Mouse (Mus musculus) CD4-positive, CD25-positive, alpha-beta regulatory T cell, adult 2 months (primary cell): ENCODE data around the gene Olfr457.
"Not testable (repeated sequence)": the region's sequence is repeated elsewhere in the genome, so short reads cannot be mapped to it uniquely, and the experiment has no call there.

Experiments used
- DNase-seq: peaks from one replicate; pipeline ENCODE4 v3.0.0-alpha.2; 2012; ENCODE audit warnings: low read depth, low spot score

Olfr457 gene

GRCm38 (mm10) chr6:42476235-42476634 lies at the start of gene Olfr457:
TSS of gene Olfr457 (minus strand) at chr6:42476335.
- DNase-seq = no peak

DNA sequence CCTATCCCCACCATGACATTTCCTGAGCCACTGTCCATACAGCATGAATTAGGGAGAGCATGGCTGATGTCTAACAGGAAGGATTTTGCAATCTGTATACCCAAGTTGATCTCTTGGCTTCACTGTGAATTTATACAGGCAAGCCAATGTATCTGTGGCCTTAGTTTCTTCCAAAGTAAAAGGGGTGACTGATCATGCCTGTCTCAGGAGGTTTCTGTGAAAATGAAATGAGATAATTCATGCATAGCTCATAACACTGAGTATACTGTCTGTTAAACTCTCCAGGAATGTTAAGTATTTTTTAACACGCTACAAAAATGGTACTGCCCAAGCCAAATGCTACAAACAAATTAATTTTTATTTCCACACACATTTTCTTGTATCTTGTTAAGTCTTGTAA lies 37.3 kb upstream of the Olfr457 start:
- DNase-seq = no peak

DNA sequence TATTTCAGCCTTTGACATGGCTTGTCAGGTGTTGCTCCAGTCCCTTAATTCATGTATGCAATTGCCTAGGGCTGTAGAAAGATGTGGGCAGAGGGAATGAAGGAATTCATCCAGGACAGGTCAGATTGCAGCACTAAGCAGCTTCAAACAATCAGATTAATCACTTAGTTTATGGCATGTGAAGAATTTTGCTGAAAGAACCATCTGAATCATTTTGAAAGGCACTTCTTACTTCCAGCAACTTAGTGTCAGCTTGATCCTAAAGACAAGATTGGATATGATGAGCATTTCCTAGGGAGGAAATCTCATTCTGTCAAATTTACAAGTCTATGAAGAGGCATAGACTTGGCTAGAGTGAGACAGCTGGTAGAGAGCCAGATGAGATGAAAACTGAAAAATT lies 33.2 kb upstream of the Olfr457 start:
- no peak for DNase-seq

DNA sequence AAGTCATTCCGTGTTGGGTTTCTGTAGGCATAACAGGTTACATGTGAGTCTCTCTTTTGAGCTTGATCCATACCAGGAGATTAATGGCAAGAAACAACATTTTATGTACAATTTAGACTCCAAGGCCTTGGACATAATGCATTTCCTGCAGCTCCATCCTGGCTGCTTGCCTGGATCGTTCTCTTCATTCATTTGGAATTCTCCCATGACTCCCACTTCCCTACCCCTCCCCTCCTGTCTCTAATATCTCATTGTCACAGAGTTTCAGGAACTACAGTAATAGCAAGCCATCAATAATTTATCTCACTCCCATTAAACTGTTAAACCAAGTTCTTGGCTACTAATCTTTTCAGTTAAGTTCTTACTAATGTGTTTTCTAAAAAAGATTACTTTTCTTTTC lies 27.3 kb upstream of the Olfr457 start:
- no peak for DNase-seq

- no peak for DNase-seq
These were observed 13.6 kb upstream of the Olfr457 start for GRCm38 (mm10) chr6:42489731-42490130.

DNA sequence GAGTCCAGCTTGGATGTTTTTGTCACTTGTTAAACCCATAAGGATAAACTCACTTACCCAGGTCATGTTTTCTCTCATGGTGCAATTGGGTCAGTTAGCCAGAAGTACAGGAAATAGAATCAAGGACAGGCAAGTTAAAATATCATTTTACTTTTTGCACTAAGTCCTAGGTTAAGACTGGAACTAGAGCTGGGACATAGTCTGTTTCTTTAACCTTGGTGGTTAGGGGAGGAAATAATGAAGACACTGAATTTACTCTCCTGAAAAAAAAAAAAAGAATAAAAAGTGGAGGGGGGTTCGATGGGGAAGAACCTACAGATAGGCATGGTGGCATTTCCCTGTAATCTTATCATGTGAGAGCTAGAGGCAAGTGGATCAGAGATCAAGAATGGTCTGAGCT lies 11.0 kb upstream of the Olfr457 start, which contains the start of gene Olfr456:
Gene Olfr456, minus strand, starts transcription at position 101 of the 400 bp plus-strand sequence.
- no peak for DNase-seq

DNA sequence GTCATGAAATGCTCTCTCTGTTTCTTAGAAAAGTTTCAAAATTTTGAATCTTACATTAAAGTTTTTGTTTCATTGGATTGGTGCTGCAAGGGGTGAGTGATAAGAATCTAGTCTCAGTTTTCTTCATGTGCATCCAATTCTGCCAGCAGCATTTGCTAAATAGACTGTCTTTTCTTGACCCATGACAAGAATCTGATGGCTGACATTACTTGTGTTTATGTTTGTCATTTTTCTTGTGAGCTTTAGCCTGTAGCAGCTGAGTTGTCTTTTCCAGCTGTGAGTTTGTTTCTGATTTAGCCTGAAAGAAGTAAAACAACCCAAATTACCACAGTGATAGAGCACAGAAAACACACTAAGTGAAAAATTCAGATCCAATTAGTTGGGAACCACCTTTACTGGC lies 8.5 kb upstream of the Olfr457 start:
- no peak for DNase-seq

DNA sequence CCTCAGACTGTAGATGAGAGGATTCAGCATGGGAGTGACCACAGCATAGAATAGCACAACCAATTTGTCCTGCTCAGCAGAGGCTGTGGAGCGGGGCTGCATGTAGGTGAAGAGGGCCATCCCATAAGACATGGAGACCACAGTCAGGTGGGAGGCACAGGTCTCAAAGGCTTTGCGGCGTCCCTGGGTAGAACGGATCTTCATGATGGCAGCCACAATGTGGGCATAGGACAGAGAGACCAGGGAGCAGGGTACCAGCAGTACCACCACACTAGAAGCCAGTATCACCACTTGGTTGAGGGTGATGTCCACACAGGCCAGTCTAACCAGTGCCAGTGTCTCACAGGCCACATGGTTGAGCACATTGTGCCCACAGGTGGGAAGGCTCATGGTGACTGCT lies 4.8 kb downstream of the Olfr457 start:
- not testable (repeated sequence) for DNase-seq

- DNase-seq = no peak
These were observed 5.6 kb downstream of the Olfr457 start for GRCm38 (mm10) chr6:42470542-42470941.

- no peak for DNase-seq
These were observed 11.0 kb downstream of the Olfr457 start, which contains the start of gene Olfr458 for GRCm38 (mm10) chr6:42465096-42465495. TSS of gene Olfr458 (minus strand) at chr6:42465196.

DNA sequence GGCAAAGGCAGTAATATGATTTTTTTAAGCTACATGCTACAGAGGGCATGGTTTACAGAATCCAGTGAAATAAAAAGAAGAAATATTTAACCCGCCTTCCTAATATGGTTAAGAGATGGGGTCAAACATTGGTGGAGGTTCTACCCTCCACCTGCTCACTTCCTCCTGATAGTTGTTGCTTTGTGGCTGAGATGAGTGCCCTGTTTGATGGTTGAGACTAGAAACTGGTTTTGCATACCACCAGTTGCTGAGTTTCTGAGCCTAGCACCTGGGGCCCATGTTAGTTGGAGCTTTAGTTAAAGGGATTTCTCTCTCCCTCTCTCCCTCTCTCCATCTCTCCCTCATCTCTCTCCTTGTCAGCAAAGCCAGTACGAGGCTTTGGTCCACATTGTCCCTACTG lies 28.8 kb downstream of the Olfr457 start:
- no peak for DNase-seq

- no peak for DNase-seq
These were observed 31.6 kb downstream of the Olfr457 start for GRCm38 (mm10) chr6:42444491-42444890.

DNA sequence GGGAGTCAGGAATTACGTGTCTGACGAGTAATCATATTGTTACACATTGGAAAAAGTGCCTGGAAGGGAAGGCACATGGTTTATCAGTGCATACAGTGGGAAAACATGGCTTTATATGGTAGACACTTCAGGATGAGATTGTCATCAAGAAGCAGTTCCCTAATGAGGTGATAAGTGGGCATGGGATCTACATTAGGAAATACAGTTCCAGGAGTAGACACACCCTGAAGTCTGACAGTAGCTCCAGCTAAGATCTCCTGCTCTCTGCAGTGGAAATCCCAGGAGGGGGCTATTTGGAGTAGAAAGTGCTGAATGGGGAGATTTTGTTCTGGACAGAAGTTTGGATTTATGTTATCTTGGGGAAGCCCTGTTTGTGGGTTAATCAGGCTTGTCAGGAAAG lies 34.7 kb downstream of the Olfr457 start:
- no peak for DNase-seq

- no peak for DNase-seq
These were observed 40.6 kb downstream of the Olfr457 start for GRCm38 (mm10) chr6:42435490-42435889.

- DNase-seq = no peak
These were observed 41.7 kb downstream of the Olfr457 start, which contains the start of gene Tas2r126 for GRCm38 (mm10) chr6:42434446-42434845. TSS of gene Tas2r126 (plus strand) at chr6:42434535.

DNA sequence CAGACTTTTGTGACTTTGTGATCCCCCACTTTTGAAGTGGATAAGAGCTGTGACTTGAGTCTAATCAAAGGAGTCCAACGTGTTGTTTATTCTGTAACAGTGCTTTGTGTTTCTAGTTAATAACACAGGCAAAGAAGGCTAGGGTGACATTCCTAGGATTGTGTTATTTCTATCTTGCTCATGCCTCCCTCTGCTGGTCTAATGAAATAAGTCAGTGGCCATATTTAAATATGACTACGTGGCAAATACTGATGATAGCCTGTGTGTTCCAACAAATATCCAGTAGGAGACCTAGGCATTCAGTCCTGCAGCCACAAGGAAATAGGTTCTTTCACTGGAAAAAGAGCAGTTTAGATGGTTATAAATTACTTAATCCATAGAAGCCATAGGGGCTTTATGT lies 42.6 kb downstream of the Olfr457 start:
- no peak for DNase-seq

DNA sequence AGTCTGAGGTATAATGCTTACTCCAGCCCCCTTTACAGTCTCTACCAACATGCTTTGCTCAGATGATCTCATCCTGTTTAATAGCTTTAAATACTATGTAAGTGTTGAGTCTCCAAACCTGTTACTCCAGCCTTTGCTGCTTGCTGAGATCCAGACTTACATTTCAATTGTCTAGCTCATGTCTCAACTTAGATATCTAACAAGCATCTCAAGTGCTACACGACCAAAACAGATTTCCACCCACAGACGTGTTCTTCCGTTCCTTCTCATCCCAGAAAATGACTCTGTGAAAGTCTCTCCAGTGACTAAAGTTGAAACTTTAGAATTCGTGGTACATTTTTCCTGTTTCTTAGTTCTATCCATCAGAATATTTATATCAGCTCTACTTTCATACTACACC lies 49.8 kb downstream of the Olfr457 start:
- no peak for DNase-seq

GRCm38 (mm10) chr6:42424472-42424871 lies 51.7 kb downstream of the Olfr457 start:
- no peak for DNase-seq

DNA sequence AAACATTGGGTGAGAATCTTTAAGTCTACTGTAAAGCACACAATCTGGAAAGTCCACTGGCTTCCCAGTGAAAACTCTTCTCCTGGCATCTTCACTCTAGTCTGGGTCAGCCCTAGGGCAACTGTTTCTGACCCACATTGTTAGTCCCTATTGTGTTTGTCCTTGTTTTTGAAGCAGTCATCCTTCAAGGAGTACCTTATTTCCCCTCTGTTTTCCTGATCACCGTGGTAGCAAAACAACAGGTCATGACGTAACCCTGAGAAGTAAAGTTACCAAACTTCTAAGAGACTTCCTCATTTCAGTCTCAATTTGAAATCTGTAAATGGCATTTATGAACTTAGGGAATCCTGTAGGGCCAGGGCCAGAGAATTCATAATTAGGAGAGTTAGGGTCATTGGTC lies 54.7 kb downstream of the Olfr457 start:
- DNase-seq = no peak

- no peak for DNase-seq
These were observed 56.7 kb downstream of the Olfr457 start for GRCm38 (mm10) chr6:42419443-42419842.
